Mouse (Mus musculus): Measurements from ENCODE around the gene C9orf72. TPM values are rescaled to one million over a fixed set of nuclear protein-coding genes. Genes with fewer than 3 reads are reported as not detected.
"Not testable (repeated sequence)": the region's sequence is repeated elsewhere in the genome, so short reads cannot be mapped to it uniquely, and the experiment has no call there.

Gene C9orf72
- total RNA-seq (2021), result 10 to 100 TPM; 23.3 to 26.8 TPM
- long read RNA-seq, experiment 1, transcript C9orf72-203 (11 exons, 3,193 nt), result major isoform, 16 of 29 reads
- long read RNA-seq, experiment 1, partial matches to known transcripts, result 5 of 29 reads
- long read RNA-seq, experiment 1, other reads (novel, unspliced or antisense), result 8 of 29 reads
- long read RNA-seq, experiment 2, transcript C9orf72-203 (11 exons, 3,193 nt), result major isoform, 12 of 19 reads
- long read RNA-seq, experiment 2, partial matches to known transcripts, result 3 of 19 reads
- long read RNA-seq, experiment 2, other reads (novel, unspliced or antisense), result 4 of 19 reads

GRCm38 (mm10) chr4:35225734-35226495 is at the start of gene C9orf72:
Gene C9orf72, minus strand, starts transcription at chr4:35226175.
- DNase-seq (ENCODE audit: extremely low spot score in 1 of 2, low spot score in 2 of 2), result peak; percentile 94 to 95
- Histone ChIP-seq H3K27ac (peak within 1 kb of the TSS; percentile 90), H3K4me3 (peak within 1 kb of the TSS; percentile 94)
- intact Hi-C loops (cut with DNase I), result loop anchor here (10.0 kb wide), 1 partner anchor 451 kb away; the partner anchor contains the start of gene Smim8
- TF ChIP-seq CTCF (IDR thresholded peaks at IDR 0.05), result no peak

GRCm38 (mm10) chr4:35259006-35259405 is 33.0 kb upstream of the C9orf72 start:
- intact Hi-C loops (cut with DNase I), result no loop called here
- Histone ChIP-seq H3K4me3 (no peak overlapping the region), H3K27ac (no peak overlapping the region)
- TF ChIP-seq CTCF (IDR thresholded peaks at IDR 0.05), result no peak
- no peak for DNase-seq (ENCODE audit: extremely low spot score in 1 of 2, low spot score in 2 of 2)

GRCm38 (mm10) chr4:35244023-35244422 is 18.0 kb upstream of the C9orf72 start:
- intact Hi-C loops (cut with DNase I), result no loop called here
- Histone ChIP-seq H3K4me3 (no peak overlapping the region), H3K27ac (no peak overlapping the region)
- no peak for TF ChIP-seq CTCF (IDR thresholded peaks at IDR 0.05)
- DNase-seq (ENCODE audit: extremely low spot score in 1 of 2, low spot score in 2 of 2), result no peak

- intact Hi-C loops (cut with DNase I), result no loop called here
- no peak overlapping the region for H3K27ac ChIP-seq
- no peak for DNase-seq (ENCODE audit: extremely low spot score in 1 of 2, low spot score in 2 of 2)
- TF ChIP-seq CTCF (IDR thresholded peaks at IDR 0.05), result no peak
- H3K4me3 ChIP-seq, result no peak overlapping the region
Measured at GRCm38 (mm10) chr4:35241735-35242134, 15.8 kb upstream of the C9orf72 start.

GRCm38 (mm10) chr4:35238696-35239095 is 12.7 kb upstream of the C9orf72 start:
- TF ChIP-seq CTCF (IDR thresholded peaks at IDR 0.05), result no peak
- intact Hi-C loops (cut with DNase I), result no loop called here
- H3K27ac ChIP-seq, result no peak overlapping the region
- DNase-seq (ENCODE audit: extremely low spot score in 1 of 2, low spot score in 2 of 2), result no peak
- no peak overlapping the region for H3K4me3 ChIP-seq

- intact Hi-C loops (cut with DNase I); DNase-seq (ENCODE audit: extremely low spot score in 1 of 2, low spot score in 2 of 2); H3K4me3 ChIP-seq; H3K27ac ChIP-seq: not testable (repeated sequence)
Measured at GRCm38 (mm10) chr4:35238240-35238639, 12.3 kb upstream of the C9orf72 start.

- H3K27ac ChIP-seq, result no peak overlapping the region
- DNase-seq (ENCODE audit: extremely low spot score in 1 of 2, low spot score in 2 of 2), result no peak
- TF ChIP-seq CTCF (IDR thresholded peaks at IDR 0.05), result no peak
- intact Hi-C loops (cut with DNase I), result no loop called here
- no peak overlapping the region for H3K4me3 ChIP-seq
Measured at GRCm38 (mm10) chr4:35236313-35236712, 10.3 kb upstream of the C9orf72 start.

GRCm38 (mm10) chr4:35228260-35228659 is 2.3 kb upstream of the C9orf72 start:
- Histone ChIP-seq H3K4me3 (no peak overlapping the region), H3K27ac (no peak overlapping the region)
- intact Hi-C loops (cut with DNase I), result loop anchor here (10.0 kb wide), 1 partner anchor 453 kb away; the partner anchor contains the start of gene Smim8
- no peak for TF ChIP-seq CTCF (IDR thresholded peaks at IDR 0.05)
- no peak for DNase-seq (ENCODE audit: extremely low spot score in 1 of 2, low spot score in 2 of 2)

GRCm38 (mm10) chr4:35226496-35226992 is 569 bp upstream of the C9orf72 start:
- DNase-seq (ENCODE audit: extremely low spot score in 1 of 2, low spot score in 2 of 2), result no peak
- TF ChIP-seq CTCF (IDR thresholded peaks at IDR 0.05), result no peak
- intact Hi-C loops (cut with DNase I), result loop anchor here (10.0 kb wide), 1 partner anchor 452 kb away; the partner anchor contains the start of gene Smim8
- H3K4me3 ChIP-seq, result peak overlapping the region; percentile 94
- peak overlapping the region; percentile 90 for H3K27ac ChIP-seq

GRCm38 (mm10) chr4:35225141-35225733 is 738 bp downstream of the C9orf72 start:
- Histone ChIP-seq H3K27ac (peak overlapping the region; percentile 90), H3K4me3 (peak overlapping the region; percentile 94)
- no peak for DNase-seq (ENCODE audit: extremely low spot score in 1 of 2, low spot score in 2 of 2)
- TF ChIP-seq CTCF (IDR thresholded peaks at IDR 0.05), result no peak
- intact Hi-C loops (cut with DNase I), result loop anchor here (10.0 kb wide), 1 partner anchor 450 kb away; the partner anchor contains the start of gene Smim8

- DNase-seq (ENCODE audit: extremely low spot score in 1 of 2, low spot score in 2 of 2), result no peak
- Histone ChIP-seq H3K4me3 (no peak overlapping the region), H3K27ac (no peak overlapping the region)
- no peak for TF ChIP-seq CTCF (IDR thresholded peaks at IDR 0.05)
- intact Hi-C loops (cut with DNase I), result loop anchor here (10.0 kb wide), 1 partner anchor 449 kb away; the partner anchor contains the start of gene Smim8
Measured at GRCm38 (mm10) chr4:35224101-35224500, 1.9 kb downstream of the C9orf72 start.

Measured in left cerebral cortex, adult 2 months (tissue).